Mouse (Mus musculus): ENCODE measurements around the gene Slit3. TPM values are rescaled to one million over a fixed set of nuclear protein-coding genes. Genes with fewer than 3 reads are reported as not detected.

Gene Slit3
- polyA plus RNA-seq, 1 experiment from 2014 or later = 4.8 TPM

- no peak for ATAC-seq
- H3K4me3 ChIP-seq (ENCODE audit: low read depth, low read length) = no peak overlapping the region
- H3K4me2 ChIP-seq (replicated peaks; ENCODE audit: low read depth) = no peak overlapping the region
- no peaks in the 10 kb centered on the region for H3K9me3 ChIP-seq (ENCODE audit: control insufficient read depth)
- no peak overlapping the region for H3K9ac ChIP-seq (ENCODE audit: low read depth, low read length)
- H3K36me3 ChIP-seq (ENCODE audit: control insufficient read depth, insufficient read depth) = no peaks in the 10 kb centered on the region
- no peaks in the 10 kb centered on the region for H3K4me1 ChIP-seq (replicated peaks; ENCODE audit: control insufficient read depth, insufficient read depth, low read length)
- no peak overlapping the region for H3K27ac ChIP-seq (ENCODE audit: low read depth, low read length)
- no peak for TF ChIP-seq CTCF (IDR thresholded peaks at IDR 0.05; ENCODE audit: low read depth)
- 81% methylated on average over 7 of the region's 7 CpGs for WGBS
- H3K27me3 ChIP-seq (replicated peaks; ENCODE audit: control insufficient read depth, insufficient read depth, low read length) = no peaks in the 10 kb centered on the region
Observed at GRCm38 (mm10) chr11:35177564-35177963, 56.5 kb downstream of the Slit3 start.

GRCm38 (mm10) chr11:35178144-35178817 lies 57.3 kb downstream of the Slit3 start:
- H3K27me3 ChIP-seq (replicated peaks; ENCODE audit: control insufficient read depth, insufficient read depth, low read length) = no peaks in the 10 kb centered on the region
- H3K4me3 ChIP-seq (ENCODE audit: low read depth, low read length) = no peak overlapping the region
- no peaks in the 10 kb centered on the region for H3K4me1 ChIP-seq (replicated peaks; ENCODE audit: control insufficient read depth, insufficient read depth, low read length)
- no peak overlapping the region for H3K27ac ChIP-seq (ENCODE audit: low read depth, low read length)
- H3K36me3 ChIP-seq (ENCODE audit: control insufficient read depth, insufficient read depth) = no peaks in the 10 kb centered on the region
- no peak overlapping the region for H3K4me2 ChIP-seq (replicated peaks; ENCODE audit: low read depth)
- ATAC-seq = no peak
- WGBS = 51% methylated on average over 24 of the region's 24 CpGs
- no peaks in the 10 kb centered on the region for H3K9me3 ChIP-seq (ENCODE audit: control insufficient read depth)
- no peak overlapping the region for H3K9ac ChIP-seq (ENCODE audit: low read depth, low read length)
- no peak for TF ChIP-seq CTCF (IDR thresholded peaks at IDR 0.05; ENCODE audit: low read depth)

- Histone ChIP-seq H3K9me3 (ENCODE audit: control insufficient read depth) (no peaks in the 10 kb centered on the region), H3K9ac (ENCODE audit: low read depth, low read length) (no peak overlapping the region), H3K27me3 (replicated peaks; ENCODE audit: control insufficient read depth, insufficient read depth, low read length) (no peaks in the 10 kb centered on the region), H3K36me3 (ENCODE audit: control insufficient read depth, insufficient read depth) (no peaks in the 10 kb centered on the region), H3K4me2 (replicated peaks; ENCODE audit: low read depth) (no peak overlapping the region), H3K4me1 (replicated peaks; ENCODE audit: control insufficient read depth, insufficient read depth, low read length) (no peaks in the 10 kb centered on the region), H3K27ac (ENCODE audit: low read depth, low read length) (no peak overlapping the region), H3K4me3 (ENCODE audit: low read depth, low read length) (no peak overlapping the region)
- no peak for TF ChIP-seq CTCF (IDR thresholded peaks at IDR 0.05; ENCODE audit: low read depth)
- ATAC-seq = no peak
- WGBS = 73% methylated on average over 8 of the region's 8 CpGs
Observed at GRCm38 (mm10) chr11:35179305-35179704, 58.3 kb downstream of the Slit3 start.

- H3K4me1 ChIP-seq (replicated peaks; ENCODE audit: control insufficient read depth, insufficient read depth, low read length) = no peaks in the 10 kb centered on the region
- H3K4me3 ChIP-seq (ENCODE audit: low read depth, low read length) = no peak overlapping the region
- H3K9ac ChIP-seq (ENCODE audit: low read depth, low read length) = no peak overlapping the region
- no peaks in the 10 kb centered on the region for H3K9me3 ChIP-seq (ENCODE audit: control insufficient read depth)
- H3K27me3 ChIP-seq (replicated peaks; ENCODE audit: control insufficient read depth, insufficient read depth, low read length) = no peaks in the 10 kb centered on the region
- H3K27ac ChIP-seq (ENCODE audit: low read depth, low read length) = no peak overlapping the region
- H3K36me3 ChIP-seq (ENCODE audit: control insufficient read depth, insufficient read depth) = no peaks in the 10 kb centered on the region
- 65% methylated on average over 5 of the region's 5 CpGs for WGBS
- no peak for TF ChIP-seq CTCF (IDR thresholded peaks at IDR 0.05; ENCODE audit: low read depth)
- no peak for ATAC-seq
- H3K4me2 ChIP-seq (replicated peaks; ENCODE audit: low read depth) = no peak overlapping the region
Observed at GRCm38 (mm10) chr11:35182887-35183286, 61.9 kb downstream of the Slit3 start.

- no peaks in the 10 kb centered on the region for H3K27me3 ChIP-seq (replicated peaks; ENCODE audit: control insufficient read depth, insufficient read depth, low read length)
- no peak for TF ChIP-seq CTCF (IDR thresholded peaks at IDR 0.05; ENCODE audit: low read depth)
- ATAC-seq = no peak
- H3K4me1 ChIP-seq (replicated peaks; ENCODE audit: control insufficient read depth, insufficient read depth, low read length) = no peaks in the 10 kb centered on the region
- H3K4me3 ChIP-seq (ENCODE audit: low read depth, low read length) = no peak overlapping the region
- no peaks in the 10 kb centered on the region for H3K9me3 ChIP-seq (ENCODE audit: control insufficient read depth)
- H3K36me3 ChIP-seq (ENCODE audit: control insufficient read depth, insufficient read depth) = no peaks in the 10 kb centered on the region
- H3K27ac ChIP-seq (ENCODE audit: low read depth, low read length) = no peak overlapping the region
- no peak overlapping the region for H3K9ac ChIP-seq (ENCODE audit: low read depth, low read length)
- WGBS = 83% methylated on average over 6 of the region's 6 CpGs
- no peak overlapping the region for H3K4me2 ChIP-seq (replicated peaks; ENCODE audit: low read depth)
Observed at GRCm38 (mm10) chr11:35194826-35195225, 73.8 kb downstream of the Slit3 start.

GRCm38 (mm10) chr11:35196777-35197176 lies 75.8 kb downstream of the Slit3 start:
- no peak for ATAC-seq

More at GRCm38 (mm10) chr11:35196777-35197176, 75.8 kb downstream of the Slit3 start:
- Histone ChIP-seq H3K27me3 (replicated peaks; ENCODE audit: control insufficient read depth, insufficient read depth, low read length) (no peaks in the 10 kb centered on the region), H3K27ac (ENCODE audit: low read depth, low read length) (no peak overlapping the region), H3K4me1 (replicated peaks; ENCODE audit: control insufficient read depth, insufficient read depth, low read length) (no peaks in the 10 kb centered on the region), H3K36me3 (ENCODE audit: control insufficient read depth, insufficient read depth) (no peaks in the 10 kb centered on the region), H3K9ac (ENCODE audit: low read depth, low read length) (no peak overlapping the region), H3K4me2 (replicated peaks; ENCODE audit: low read depth) (no peak overlapping the region), H3K4me3 (ENCODE audit: low read depth, low read length) (no peak overlapping the region), H3K9me3 (ENCODE audit: control insufficient read depth) (no peaks in the 10 kb centered on the region)
- WGBS = 86% methylated on average over 7 of the region's 7 CpGs
- no peak for TF ChIP-seq CTCF (IDR thresholded peaks at IDR 0.05; ENCODE audit: low read depth)

Data from intestine, postnatal 0 days (tissue).